Mouse (Mus musculus): ENCODE data around the gene Rbms3.

GRCm38 (mm10) chr9:117247311-117247980 is 382.3 kb downstream of the Rbms3 start:
- no peak for TF ChIP-seq CTCF (IDR thresholded peaks at IDR 0.05)
- no peak for TF ChIP-seq EP300 (IDR thresholded peaks at IDR 0.05)
